8 mouse cellular contexts compared by ENCODE assay signal in genomic region chr5:34182486-34182885, GRCm38 (mm10). TPM values are rescaled to one million over a fixed set of nuclear protein-coding genes. Genes with fewer than 3 reads are reported as not detected.
DNase-seq lines count a peak whose midpoint lies in the region; ATAC-seq lines count a peak whose summit lies in the region.

No protein-coding gene starts in this region.

- peak; percentile 7 to 40 for DNase-seq in adrenal gland, adult 18-20 months (ENCODE audit: low spot score in 2 of 2)
- no peak for DNase-seq in adrenal gland, adult 8-10 months
- peak; percentile 1 for DNase-seq in left cerebral cortex, adult 18-20 months (ENCODE audit: low spot score in 2 of 2)
- no peak for DNase-seq in left cerebral cortex, postnatal 10 days (ENCODE audit: extremely low spot score in 1 of 2, low spot score in 2 of 2)
- DNase-seq in cerebellum, postnatal 14 days: peak; percentile 32 to 47
- DNase-seq in lung, adult 18-20 months: peak; percentile 50 to 59
- DNase-seq in neural tube, embryonic 10.5 days (ENCODE audit: extremely low spot score, low spot score): no peak

- no peak for ATAC-seq in activated CD4-positive, CD25-positive, alpha-beta regulatory T cell, adult 4 months

- intact Hi-C loops in left cerebral cortex, postnatal 10 days (cut with DNase I): no loop called here

RNA-seq across cellular contexts. Expression of gene Mxd4, which starts 5.0 kb away (rescaled TPM):
- 100 to 1,000 TPM; 108 to 114 TPM for total RNA-seq in adrenal gland, adult 18-20 months (2021)
- 100 to 1,000 TPM; 118 to 131 (median 125) TPM for total RNA-seq in adrenal gland, adult 8-10 months (2022)
- total RNA-seq in left cerebral cortex, adult 18-20 months (2021): 10 to 100 TPM; 74.0 to 80.4 TPM
- total RNA-seq in left cerebral cortex, postnatal 10 days (2021): 10 to 100 TPM; 61.1 to 70.5 TPM
- polyA plus RNA-seq in activated CD4-positive, CD25-positive, alpha-beta regulatory T cell, adult 4 months (2017; shearing (Covaris generic)): 100 to 1,000 TPM; 112 to 135 TPM

RNA-seq across cellular contexts. Expression of gene Haus3, which starts 13.2 kb away (rescaled TPM):
- total RNA-seq in adrenal gland, adult 18-20 months (2021): 1 to 10 TPM; 8.3 to 9.3 TPM
- total RNA-seq in adrenal gland, adult 8-10 months (2022): 1 to 10 TPM; 6.5 to 7.8 (median 7.7) TPM
- 1 to 10 TPM; 7.8 to 8.6 TPM for total RNA-seq in left cerebral cortex, adult 18-20 months (2021)
- total RNA-seq in left cerebral cortex, postnatal 10 days (2021): 1 to 10 TPM; 5.1 to 5.9 TPM
- polyA plus RNA-seq in activated CD4-positive, CD25-positive, alpha-beta regulatory T cell, adult 4 months (2017; shearing (Covaris generic)): 10 to 100 TPM; 76.9 to 90.0 TPM

RNA-seq across cellular contexts. Expression of gene Poln, which starts 13.2 kb away (rescaled TPM):
- total RNA-seq in adrenal gland, adult 18-20 months (2021): 10 to 100 TPM; 15.5 to 26.2 TPM
- 1 to 10 TPM; 2.5 to 7.1 (median 5.3) TPM for total RNA-seq in adrenal gland, adult 8-10 months (2022)
- 1 to 10 TPM; 1.6 TPM for total RNA-seq in left cerebral cortex, adult 18-20 months (2021)
- total RNA-seq in left cerebral cortex, postnatal 10 days (2021): 1 to 10 TPM in 1 of 2 experiments, under 1 TPM in 1; 0.69 to 1.0 TPM
- under 1 TPM; 0.28 to 0.94 TPM for polyA plus RNA-seq in activated CD4-positive, CD25-positive, alpha-beta regulatory T cell, adult 4 months (2017; shearing (Covaris generic))

Comparison
In these comparisons a context has a peak if more than half of its experiments do, and no peak if none do; other contexts are left out.
1. DNase-seq: peak in adrenal gland, adult 18-20 months (2 of 2), left cerebral cortex, adult 18-20 months (2 of 2), cerebellum, postnatal 14 days (2 of 2) and lung, adult 18-20 months (2 of 2); none in adrenal gland, adult 8-10 months (single experiment), left cerebral cortex, postnatal 10 days (0 of 2) and neural tube, embryonic 10.5 days (single experiment).